Mouse (Mus musculus): ENCODE data around the gene Rfx5.
A peak's percentile ranks its signal among the peaks of the same experiment; 100 is the strongest.
"Not testable (repeated sequence)": the region's sequence is repeated elsewhere in the genome, so short reads cannot be mapped to it uniquely, and the experiment has no call there.

Rfx5 gene

GRCm38 (mm10) chr3:94936147-94936546 is 17.7 kb upstream of the Rfx5 start:
- DNase-seq (ENCODE audit: low spot score), result not testable (repeated sequence)

- not testable (repeated sequence) for DNase-seq (ENCODE audit: low spot score)
Measured at GRCm38 (mm10) chr3:94937194-94937593, 16.7 kb upstream of the Rfx5 start.

DNA sequence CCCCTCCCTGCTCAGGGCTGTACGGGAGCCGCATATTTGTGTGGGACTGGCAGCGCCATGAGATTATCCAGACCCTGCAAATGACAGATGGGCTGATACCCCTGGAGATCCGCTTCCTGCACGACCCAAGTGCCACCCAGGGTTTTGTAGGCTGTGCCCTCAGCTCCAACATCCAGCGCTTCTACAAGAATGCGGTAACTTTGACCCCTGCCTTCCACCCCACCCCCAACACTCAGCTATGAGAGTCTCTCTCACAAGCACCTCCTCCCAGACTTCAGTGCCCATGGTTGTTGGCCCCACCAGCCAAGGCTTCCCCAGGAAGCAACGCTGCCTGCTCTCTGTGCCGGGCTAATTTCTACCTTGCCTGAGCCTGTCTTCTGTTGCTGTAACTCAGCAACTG is 13.8 kb upstream of the Rfx5 start:
- not testable (repeated sequence) for DNase-seq (ENCODE audit: low spot score)

DNA sequence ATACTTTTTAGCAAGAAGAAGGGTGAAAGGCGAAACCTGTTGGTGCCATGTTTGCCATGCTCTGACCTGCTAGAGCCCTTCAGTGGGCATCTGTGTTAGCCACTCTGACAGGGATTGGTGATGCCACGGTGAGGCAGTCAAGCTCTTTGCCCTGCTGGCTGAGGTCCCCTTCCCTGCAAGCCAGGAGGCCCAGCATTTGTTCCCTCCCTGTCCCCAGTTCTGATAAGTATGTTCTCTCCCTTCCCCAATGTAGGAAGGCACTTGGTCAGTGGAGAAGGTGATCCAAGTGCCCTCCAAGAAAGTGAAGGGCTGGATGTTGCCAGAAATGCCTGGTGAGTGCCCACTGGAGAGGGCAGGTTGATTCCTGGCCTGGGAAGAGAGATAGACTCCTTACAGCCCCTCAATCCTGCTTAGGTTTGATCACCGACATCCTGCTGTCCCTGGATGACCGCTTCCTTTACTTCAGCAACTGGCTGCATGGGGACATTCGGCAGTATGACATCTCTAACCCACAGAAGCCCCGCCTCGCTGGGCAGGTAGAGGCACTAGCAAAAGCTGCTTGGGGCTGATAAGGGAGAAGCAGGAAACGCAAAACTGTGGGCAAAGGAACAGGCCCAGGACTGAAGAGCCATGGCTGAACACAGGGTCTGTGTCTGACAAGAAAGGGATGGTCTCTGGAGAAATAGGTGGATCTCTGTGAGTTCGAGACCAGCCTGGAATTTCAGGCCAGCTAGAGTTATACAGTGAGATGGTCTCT is 11.5 kb upstream of the Rfx5 start:
- not testable (repeated sequence) for DNase-seq (ENCODE audit: low spot score)

GRCm38 (mm10) chr3:94943706-94944105 is 10.2 kb upstream of the Rfx5 start:
- not testable (repeated sequence) for DNase-seq (ENCODE audit: low spot score)

DNA sequence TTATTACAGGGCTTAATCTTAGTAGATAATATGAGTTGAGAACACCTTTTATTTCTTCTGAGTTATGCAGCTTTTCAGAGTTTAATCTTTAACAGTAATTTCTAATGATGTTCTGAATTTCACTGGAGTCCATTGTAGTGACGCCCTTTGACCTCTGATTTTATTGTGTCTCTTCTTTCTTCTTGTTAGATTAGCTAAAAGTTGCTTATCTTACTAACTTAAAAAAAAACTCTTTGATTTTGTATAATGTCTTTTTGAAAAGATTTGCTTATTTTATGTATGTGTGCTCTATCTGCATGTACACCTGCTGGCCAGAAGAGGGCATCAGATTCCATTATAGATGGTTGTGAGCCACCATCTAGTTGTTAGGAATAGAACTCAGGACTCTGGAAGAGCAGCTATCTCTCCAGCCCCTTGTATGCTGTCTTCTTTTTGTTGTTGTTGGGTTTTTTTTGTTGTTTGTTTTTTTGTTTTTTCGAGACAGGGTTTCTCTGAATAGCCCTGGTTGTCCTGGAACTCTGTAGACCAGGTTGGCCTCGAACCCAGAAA is 5.7 kb upstream of the Rfx5 start:
- peak; percentile 44 for DNase-seq (ENCODE audit: low spot score)

DNA sequence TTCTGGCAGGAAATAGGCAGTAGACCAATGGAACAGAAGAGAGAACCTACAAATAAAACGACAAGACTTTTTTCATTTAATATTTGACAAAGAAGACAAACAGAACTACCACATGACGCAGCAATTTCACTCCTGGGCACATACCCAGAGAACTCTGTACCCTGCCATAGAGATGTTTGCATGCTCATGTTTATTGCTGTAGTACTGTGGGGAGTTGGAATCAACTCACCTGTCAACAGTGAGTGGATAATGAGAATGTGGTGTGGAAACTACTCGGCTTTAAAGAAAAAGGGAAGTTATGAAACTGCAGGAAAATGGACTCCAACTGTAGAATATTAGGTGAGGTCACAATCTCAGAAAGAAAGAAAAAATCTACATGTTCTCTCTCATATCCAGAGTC is 4.2 kb upstream of the Rfx5 start:
- DNase-seq (ENCODE audit: low spot score), result no peak

DNA sequence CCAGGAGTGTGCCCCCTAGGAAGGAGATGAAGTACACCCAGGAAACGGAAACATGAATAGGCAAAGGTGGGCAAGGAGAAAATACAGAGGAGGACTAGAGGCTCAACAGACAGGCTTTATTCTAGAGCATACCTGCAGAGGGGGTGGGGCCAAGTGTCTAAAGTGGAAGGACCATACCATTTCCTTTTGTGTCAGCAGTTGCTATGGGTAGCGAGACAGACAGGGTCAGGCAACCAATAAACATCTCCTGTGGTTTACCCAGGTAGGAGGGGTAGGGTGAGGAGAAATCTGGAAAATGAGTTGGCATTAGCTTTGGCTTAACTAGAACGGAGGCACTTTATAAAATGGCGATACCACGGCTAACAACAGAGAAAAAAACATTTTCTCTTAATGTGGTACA is 1.1 kb upstream of the Rfx5 start:
- DNase-seq (ENCODE audit: low spot score), result peak; percentile 84

- DNase-seq (ENCODE audit: low spot score), result no peak
Measured at GRCm38 (mm10) chr3:94953384-94953763, 501 bp upstream of the Rfx5 start.

DNA sequence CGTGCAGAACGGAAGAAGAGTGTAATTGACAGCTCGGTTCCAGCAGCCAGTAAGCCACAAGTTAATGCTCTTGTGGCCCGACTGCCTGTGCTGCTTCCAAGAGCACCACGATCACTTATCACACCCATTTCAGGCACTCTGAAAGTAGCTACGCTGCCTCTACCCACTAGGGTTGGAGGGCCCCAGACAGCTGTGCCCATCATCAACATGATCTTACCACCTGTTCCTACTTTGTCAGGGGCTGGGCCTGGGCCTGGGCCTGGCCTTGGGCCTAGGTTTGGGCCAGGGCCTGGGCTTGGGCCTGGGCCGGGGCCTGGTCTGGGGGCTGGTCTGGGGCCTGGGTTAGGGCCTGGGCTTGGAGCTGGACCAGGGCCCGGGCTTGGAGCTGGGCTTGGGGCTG is 4.4 kb downstream of the Rfx5 start:
- DNase-seq (ENCODE audit: low spot score), result no peak

DNA sequence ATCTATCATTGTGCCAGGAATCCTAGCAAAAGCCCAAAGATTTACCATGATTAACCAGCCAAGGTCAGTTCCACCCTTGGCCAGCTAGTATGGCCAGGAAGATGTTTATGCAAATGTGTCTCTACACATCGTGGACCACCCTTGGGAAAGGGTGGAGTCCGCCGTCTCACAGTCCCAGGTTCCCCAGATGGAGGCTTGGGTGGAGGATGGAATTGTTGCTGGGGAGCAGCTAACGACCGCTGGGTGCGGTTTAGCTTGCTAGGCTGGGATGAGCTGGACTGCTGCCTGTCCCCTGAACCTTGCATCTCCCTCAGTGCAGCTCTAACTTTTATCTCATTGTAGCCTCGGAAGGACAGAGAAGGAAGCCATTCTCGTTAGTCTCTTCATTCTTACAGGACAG is 6.0 kb downstream of the Rfx5 start:
- DNase-seq (ENCODE audit: low spot score), result no peak

GRCm38 (mm10) chr3:94960322-94960721 is 6.4 kb downstream of the Rfx5 start:
- no peak for DNase-seq (ENCODE audit: low spot score)

DNA sequence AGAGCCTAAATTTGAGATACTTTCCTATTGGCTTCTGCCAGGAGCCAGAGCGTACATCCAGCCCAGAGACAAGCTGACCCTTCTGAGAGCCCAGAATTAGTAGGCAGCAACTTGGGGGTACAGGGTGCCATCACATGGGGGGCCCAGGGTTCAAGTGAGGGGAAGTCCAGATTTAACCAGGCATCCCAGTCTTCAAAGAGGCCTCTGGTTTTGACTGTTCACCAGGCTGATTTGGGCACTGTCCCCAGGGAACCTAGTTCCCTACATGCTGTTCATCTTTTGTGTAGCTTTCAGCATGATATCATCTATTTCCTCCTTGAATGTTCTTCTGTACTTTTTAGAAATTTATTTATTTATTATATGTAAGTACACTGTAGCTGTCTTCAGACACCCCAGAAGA is 11.1 kb downstream of the Rfx5 start:
- no peak for DNase-seq (ENCODE audit: low spot score)

DNA sequence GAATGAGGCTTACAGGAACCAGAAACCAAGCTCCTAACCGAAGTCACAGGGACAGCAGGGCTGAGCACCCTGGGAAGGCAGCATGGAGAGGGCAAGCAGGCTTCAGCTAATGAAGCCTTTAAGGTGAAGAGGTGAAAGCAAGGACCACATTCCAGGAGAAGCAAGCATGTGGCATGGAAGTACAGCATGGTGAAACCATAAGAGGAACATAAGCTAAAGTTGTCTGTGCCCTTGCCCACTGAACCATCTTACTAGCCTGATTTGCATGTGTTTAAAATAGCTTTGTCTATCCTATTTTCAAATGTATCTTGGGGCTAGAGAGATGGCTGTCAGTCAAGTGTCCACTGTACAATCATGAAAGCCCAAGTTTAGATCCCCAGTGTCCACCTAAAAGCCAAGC is 12.0 kb downstream of the Rfx5 start:
- DNase-seq (ENCODE audit: low spot score), result no peak

- no peak for DNase-seq (ENCODE audit: low spot score)
Measured at GRCm38 (mm10) chr3:94972552-94972951, 18.7 kb downstream of the Rfx5 start.

- DNase-seq (ENCODE audit: low spot score), result no peak
Measured at GRCm38 (mm10) chr3:94973620-94974019, 19.7 kb downstream of the Rfx5 start.

DNA sequence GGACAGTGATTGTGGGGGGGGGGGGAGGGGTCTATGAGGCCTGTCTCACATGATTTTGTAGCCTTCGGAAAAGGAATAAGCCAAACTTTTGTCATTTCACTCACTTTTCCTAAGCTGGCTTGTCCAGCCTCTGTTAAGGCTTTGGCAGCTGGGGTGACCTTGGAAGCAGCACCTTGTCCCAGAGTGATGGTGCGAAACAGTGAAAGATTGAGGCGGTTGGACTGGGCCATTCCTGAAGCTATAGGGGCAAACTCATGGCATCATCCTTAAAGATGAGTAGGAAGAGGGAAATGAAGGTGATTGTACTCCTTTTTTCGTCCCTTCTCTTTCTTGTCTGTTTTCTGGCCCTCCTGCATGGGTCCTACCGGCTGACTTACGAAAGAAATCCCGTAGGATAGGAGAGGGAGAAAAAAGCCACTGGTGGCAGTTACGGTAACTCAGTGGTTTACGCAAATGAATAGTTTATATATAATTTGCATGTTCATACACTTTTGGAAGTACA is 20.2 kb downstream of the Rfx5 start:
- no peak for DNase-seq (ENCODE audit: low spot score)

DNA sequence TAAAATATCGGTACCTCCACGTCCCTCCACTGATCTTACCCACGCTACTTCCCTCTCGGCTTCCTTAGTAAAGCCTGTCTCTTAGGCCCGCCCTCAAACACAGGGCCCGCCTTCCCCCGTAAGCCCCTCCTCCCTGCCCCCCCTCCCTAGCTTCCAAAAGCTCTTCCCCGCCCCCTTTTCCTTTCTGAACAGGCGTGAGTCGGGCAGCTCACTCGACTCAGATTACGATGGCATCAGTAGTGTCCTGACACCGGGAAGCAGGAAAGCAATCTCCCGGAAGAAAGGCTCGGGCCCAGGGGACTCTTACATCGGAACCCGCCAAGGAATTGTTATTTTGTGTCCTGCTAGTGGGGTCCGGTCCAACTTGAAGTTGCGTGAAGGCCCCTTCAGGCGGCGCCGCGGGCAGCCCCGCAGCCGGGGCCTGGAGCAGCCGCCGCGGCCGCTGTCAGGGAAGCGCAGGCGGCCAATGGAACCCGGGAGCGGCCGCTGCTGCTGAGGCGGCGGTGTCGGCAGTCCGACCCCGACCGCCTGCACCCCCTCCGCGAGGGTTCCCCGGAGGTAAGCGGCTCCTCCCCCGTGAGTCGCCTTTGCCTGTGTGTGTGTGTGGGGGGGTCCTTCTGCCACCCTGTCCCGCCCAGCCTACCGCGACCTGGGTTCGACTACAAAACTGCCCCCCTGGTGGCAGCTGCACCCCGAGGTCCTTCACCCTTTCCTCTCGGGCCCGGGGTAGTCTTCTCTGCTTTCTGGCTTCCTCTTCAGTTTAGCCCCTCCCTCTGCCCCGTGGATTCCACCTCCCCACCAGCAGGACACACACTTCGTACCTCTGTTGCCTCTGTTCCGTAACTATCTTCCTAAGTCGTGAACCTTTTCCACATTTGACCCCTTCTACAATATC is 20.9 kb downstream of the Rfx5 start, which contains the start of gene Pi4kb:
Gene Pi4kb, plus strand, starts transcription at position 204 of the 895 bp plus-strand sequence.
- peak; percentile 87 for DNase-seq (ENCODE audit: low spot score)

DNA sequence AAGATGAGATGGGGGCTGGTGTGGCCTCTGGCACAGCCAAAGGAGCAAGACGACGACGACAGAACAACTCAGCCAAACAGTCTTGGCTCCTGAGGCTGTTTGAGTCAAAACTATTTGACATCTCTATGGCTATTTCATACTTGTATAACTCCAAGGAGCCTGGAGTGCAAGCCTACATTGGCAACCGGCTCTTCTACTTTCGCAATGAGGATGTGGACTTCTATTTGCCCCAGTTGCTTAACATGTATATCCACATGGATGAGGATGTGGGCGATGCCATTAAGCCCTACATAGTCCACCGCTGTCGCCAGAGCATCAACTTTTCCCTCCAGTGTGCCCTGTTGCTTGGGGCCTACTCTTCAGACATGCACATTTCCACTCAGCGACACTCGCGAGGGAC is 30.4 kb downstream of the Rfx5 start:
- DNase-seq (ENCODE audit: low spot score), result peak; percentile 67

DNA sequence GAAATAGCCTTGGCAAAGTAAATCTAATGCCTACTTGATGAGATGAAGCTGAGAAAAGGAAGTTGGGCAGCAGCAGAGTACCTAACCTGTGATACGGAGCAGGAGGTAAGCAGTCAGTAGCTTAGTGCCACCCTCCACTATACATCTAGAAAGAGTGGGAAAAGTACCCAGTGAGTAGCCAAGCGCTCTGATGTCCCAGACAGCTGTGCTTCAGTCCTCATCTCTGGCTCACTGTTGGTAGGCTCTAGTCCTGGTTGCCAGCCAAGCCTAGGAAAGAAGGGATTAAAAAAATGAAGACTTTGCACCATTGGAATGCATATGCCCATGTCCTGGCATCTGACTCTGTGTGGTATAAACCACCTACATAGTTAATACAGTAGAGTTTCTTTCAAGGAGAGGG is 31.6 kb downstream of the Rfx5 start:
- DNase-seq (ENCODE audit: low spot score), result no peak

- peak; percentile 47 for DNase-seq (ENCODE audit: low spot score)
Measured at GRCm38 (mm10) chr3:94987578-94987977, 33.7 kb downstream of the Rfx5 start.

- DNase-seq (ENCODE audit: low spot score), result no peak
Measured at GRCm38 (mm10) chr3:94989159-94989761, 35.4 kb downstream of the Rfx5 start.

Data from lung, postnatal 25 days (tissue).